Mouse (Mus musculus): ENCODE measurements at regions not wholly inside any gene's neighbourhood (a gene's known extent, or its start where the extent isn't known, plus 50 kb on each side); places are given as distances from the start of the nearest gene placed in this dataset.

DNA sequence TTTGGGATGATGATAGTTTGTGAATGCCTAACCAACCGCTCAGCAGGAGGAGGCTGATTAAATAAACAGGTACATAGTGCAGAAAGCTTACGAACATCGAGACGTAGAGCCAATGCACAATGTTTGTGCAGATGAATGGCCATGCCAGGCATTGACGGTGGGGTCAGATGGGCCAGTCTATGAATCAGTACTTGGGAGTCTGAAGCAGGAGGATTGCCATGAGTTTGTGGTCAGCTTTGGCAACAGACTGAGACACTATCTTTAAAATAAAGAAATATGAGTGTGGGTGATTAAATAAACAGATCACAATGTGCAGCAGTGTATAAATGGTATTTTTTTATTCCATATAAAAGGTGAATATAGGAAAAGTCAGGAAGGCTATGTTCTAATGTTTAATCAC lies 90.4 kb upstream of the Zfp366 start:
- Histone ChIP-seq H3K4me2 (replicated peaks) (no peak overlapping the region), H3K4me3 (replicated peaks) (no peak overlapping the region), H3K9ac (no peak overlapping the region), H3K27me3 (replicated peaks) (no peaks in the 10 kb centered on the region), H3K27ac (no peak overlapping the region), H3K9me3 (no peaks in the 10 kb centered on the region), H3K4me1 (replicated peaks) (peaks cover 12% of the 10 kb centered on the region), H3K36me3 (no peaks in the 10 kb centered on the region)
- no peak for ATAC-seq
- 88% methylated on average over 5 of the region's 5 CpGs for WGBS

DNA sequence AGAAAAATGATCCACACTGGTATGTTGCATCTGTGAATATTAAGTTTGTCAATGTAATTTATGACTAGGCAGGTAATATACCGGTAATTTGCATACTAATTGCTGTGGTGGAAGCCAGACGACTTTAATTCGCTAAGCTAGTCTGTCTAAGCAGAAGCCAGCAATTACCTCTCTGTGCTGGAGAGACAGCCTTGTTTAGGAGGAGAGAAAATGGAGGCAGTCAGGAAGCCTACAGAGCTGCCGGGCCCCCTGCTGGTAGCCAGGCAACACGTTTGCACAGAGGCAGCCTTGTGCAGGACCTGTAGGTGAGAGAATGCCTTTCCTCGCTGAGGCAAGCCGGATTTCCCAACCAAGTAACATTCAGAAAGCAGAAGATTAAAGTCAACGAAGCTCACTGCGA lies 91.4 kb upstream of the Zfp366 start:
- Histone ChIP-seq H3K4me1 (replicated peaks) (peaks cover 12% of the 10 kb centered on the region), H3K4me2 (replicated peaks) (no peak overlapping the region), H3K9me3 (no peaks in the 10 kb centered on the region), H3K4me3 (replicated peaks) (no peak overlapping the region), H3K27ac (no peak overlapping the region), H3K36me3 (no peaks in the 10 kb centered on the region), H3K9ac (no peak overlapping the region), H3K27me3 (replicated peaks) (no peaks in the 10 kb centered on the region)
- WGBS = 9% methylated on average over 9 of the region's 9 CpGs
- peak; percentile 88 for ATAC-seq

GRCm38 (mm10) chr13:99092279-99092930 lies 92.2 kb upstream of the Zfp366 start:
- Histone ChIP-seq H3K4me3 (replicated peaks) (no peak overlapping the region), H3K27ac (0 out of 2 replicates have a peak overlapping the region, but pooled peaks have one; percentile 40), H3K9ac (no peak overlapping the region), H3K27me3 (replicated peaks) (no peaks in the 10 kb centered on the region), H3K9me3 (no peaks in the 10 kb centered on the region), H3K4me2 (replicated peaks) (peak overlapping the region; percentile 22), H3K36me3 (no peaks in the 10 kb centered on the region), H3K4me1 (replicated peaks) (peaks cover 12% of the 10 kb centered on the region)
- ATAC-seq = peak; percentile 81
- WGBS = 28% methylated on average over 14 of the region's 14 CpGs

DNA sequence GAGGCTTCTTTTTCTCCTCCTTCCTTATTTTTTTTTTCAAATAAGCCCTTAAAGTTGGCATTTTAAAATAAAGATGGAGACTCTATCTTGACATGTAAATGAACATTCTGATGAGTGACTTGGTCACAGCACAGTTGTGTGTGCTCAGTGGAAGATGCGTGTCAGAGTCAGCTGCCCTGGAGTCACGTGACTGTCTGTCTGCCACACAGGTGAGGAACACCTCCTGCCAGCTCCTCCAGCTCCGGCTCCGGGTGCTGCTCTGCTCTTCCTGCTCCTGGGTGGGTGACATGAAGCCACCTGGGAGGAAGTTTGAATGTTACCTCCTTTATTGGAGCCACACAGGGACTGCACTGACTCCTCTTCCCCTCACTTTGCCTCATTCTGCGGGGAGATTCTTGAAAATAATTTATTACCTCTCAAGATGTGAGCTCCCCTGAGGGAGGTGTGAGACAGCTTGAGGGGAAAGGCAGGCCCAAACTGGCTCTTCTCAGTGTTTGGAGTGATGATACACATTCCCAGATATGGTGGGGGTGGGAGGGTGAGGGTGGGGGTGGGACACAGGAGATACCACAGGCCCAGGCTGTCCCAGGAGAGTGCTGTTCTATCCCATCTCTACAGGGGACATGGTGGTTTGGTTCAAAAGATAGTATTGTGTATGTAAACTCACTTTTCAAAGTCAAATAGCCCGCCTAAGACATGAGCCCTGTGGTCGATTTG lies 92.9 kb upstream of the Zfp366 start:
- Histone ChIP-seq H3K36me3 (no peaks in the 10 kb centered on the region), H3K9me3 (no peaks in the 10 kb centered on the region), H3K27ac (0 out of 2 replicates have a peak overlapping the region, but pooled peaks have one; percentile 40), H3K4me3 (replicated peaks) (no peak overlapping the region), H3K9ac (no peak overlapping the region), H3K4me1 (replicated peaks) (peaks cover 12% of the 10 kb centered on the region), H3K4me2 (replicated peaks) (peak overlapping the region; percentile 22), H3K27me3 (replicated peaks) (no peaks in the 10 kb centered on the region)
- WGBS = 41% methylated on average over 7 of the region's 7 CpGs
- peak; percentile 21 for ATAC-seq

DNA sequence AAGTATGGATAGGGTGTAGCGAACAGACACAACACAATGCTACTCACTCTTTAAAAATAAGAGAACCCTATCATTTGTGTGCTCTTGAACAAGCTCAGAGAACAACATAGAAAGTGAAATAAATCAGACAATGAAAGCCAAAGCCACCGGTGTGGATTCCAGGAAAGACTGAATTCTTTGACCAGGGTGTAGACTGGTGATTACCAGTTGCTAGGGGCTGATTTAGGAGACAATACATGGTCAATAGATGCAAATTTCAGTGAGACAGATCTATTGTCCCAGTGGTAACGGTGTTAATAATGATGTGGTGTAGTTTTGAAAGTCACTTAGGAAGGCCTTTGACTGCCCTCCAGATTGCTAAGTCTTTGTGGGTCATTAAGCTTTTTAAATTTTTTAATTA lies 94.3 kb upstream of the Zfp366 start:
- WGBS = 88% methylated on average over 3 of the region's 3 CpGs
- Histone ChIP-seq H3K9me3 (no peaks in the 10 kb centered on the region), H3K9ac (no peak overlapping the region), H3K4me1 (replicated peaks) (peaks cover 12% of the 10 kb centered on the region), H3K27ac (no peak overlapping the region), H3K36me3 (no peaks in the 10 kb centered on the region), H3K4me2 (replicated peaks) (no peak overlapping the region), H3K27me3 (replicated peaks) (no peaks in the 10 kb centered on the region), H3K4me3 (replicated peaks) (no peak overlapping the region)
- no peak for ATAC-seq

- Histone ChIP-seq H3K4me1 (replicated peaks) (peaks cover 12% of the 10 kb centered on the region), H3K27me3 (replicated peaks) (no peaks in the 10 kb centered on the region), H3K9ac (no peak overlapping the region), H3K9me3 (no peaks in the 10 kb centered on the region), H3K4me2 (replicated peaks) (no peak overlapping the region), H3K4me3 (replicated peaks) (no peak overlapping the region), H3K36me3 (no peaks in the 10 kb centered on the region), H3K27ac (no peak overlapping the region)
- WGBS = 89% methylated on average over 4 of the region's 4 CpGs
- ATAC-seq = no peak
These were observed 96.3 kb upstream of the Zfp366 start for GRCm38 (mm10) chr13:99088285-99088684.

GRCm38 (mm10) chr13:99079331-99079761 lies 95.0 kb upstream of the 1700024P04Rik start:
- Histone ChIP-seq H3K4me1 (replicated peaks) (no peaks in the 10 kb centered on the region), H3K36me3 (no peaks in the 10 kb centered on the region), H3K9me3 (no peaks in the 10 kb centered on the region), H3K9ac (no peak overlapping the region), H3K27me3 (replicated peaks) (no peaks in the 10 kb centered on the region), H3K4me2 (replicated peaks) (no peak overlapping the region), H3K27ac (no peak overlapping the region), H3K4me3 (replicated peaks) (no peak overlapping the region)
- 93% methylated on average over 8 of the region's 8 CpGs for WGBS
- ATAC-seq = no peak

GRCm38 (mm10) chr13:99078643-99079042 lies 94.3 kb upstream of the 1700024P04Rik start:
- 71% methylated on average over 10 of the region's 10 CpGs for WGBS

DNA sequence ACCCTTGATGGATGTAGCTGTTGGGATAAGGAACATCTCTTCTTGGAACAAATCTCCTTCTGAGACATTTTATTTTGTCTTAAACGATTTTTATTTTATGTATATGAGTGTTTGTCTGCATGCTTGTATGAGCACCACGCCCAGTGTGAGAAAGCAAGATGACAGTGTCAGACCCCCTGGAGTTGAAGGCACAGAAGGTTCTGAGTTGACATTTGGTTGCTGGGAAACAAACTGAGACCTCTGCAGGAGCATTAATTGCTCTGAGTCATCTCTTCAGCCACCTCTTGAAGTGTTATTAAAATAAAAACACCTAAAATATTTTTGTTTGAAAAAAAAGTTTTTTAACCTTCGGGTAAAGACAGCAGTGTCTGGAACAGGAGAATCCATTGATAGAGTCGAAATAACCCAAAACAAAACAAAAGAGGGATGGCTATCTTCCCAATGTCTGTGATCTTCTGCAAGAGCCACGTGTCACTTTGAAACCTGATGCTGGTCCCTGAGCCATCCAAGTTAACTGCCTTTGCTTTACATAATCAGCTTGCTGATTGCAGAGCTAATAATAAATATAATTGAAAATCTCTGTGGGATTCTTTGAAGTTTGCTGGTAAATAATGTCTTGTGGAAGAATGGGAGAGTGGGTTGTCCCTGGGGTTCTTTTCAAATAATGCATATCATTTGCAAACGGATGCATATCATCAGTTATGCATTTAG lies 92.8 kb upstream of the 1700024P04Rik start:
- H3K36me3 ChIP-seq = no peaks in the 10 kb centered on the region
- H3K4me3 ChIP-seq (replicated peaks) = no peak overlapping the region
- no peak overlapping the region for H3K4me2 ChIP-seq (replicated peaks)
- no peak overlapping the region for H3K9ac ChIP-seq
- ATAC-seq = no peak
- 0 out of 2 replicates have a peak, but pooled peaks cover 2% of the 10 kb centered on the region for H3K4me1 ChIP-seq (replicated peaks)
- H3K27ac ChIP-seq = no peak overlapping the region
- H3K9me3 ChIP-seq = no peaks in the 10 kb centered on the region
- no peaks in the 10 kb centered on the region for H3K27me3 ChIP-seq (replicated peaks)
- 48% methylated on average over 6 of the region's 6 CpGs for WGBS

More at GRCm38 (mm10) chr13:99078643-99079042, 94.3 kb upstream of the 1700024P04Rik start:
- no peaks in the 10 kb centered on the region for H3K4me1 ChIP-seq (replicated peaks)
- ATAC-seq = no peak
- no peak overlapping the region for H3K4me2 ChIP-seq (replicated peaks)
- H3K9me3 ChIP-seq = no peaks in the 10 kb centered on the region
- H3K36me3 ChIP-seq = no peaks in the 10 kb centered on the region
- H3K27me3 ChIP-seq (replicated peaks) = no peaks in the 10 kb centered on the region
- no peak overlapping the region for H3K9ac ChIP-seq
- no peak overlapping the region for H3K27ac ChIP-seq
- no peak overlapping the region for H3K4me3 ChIP-seq (replicated peaks)

DNA sequence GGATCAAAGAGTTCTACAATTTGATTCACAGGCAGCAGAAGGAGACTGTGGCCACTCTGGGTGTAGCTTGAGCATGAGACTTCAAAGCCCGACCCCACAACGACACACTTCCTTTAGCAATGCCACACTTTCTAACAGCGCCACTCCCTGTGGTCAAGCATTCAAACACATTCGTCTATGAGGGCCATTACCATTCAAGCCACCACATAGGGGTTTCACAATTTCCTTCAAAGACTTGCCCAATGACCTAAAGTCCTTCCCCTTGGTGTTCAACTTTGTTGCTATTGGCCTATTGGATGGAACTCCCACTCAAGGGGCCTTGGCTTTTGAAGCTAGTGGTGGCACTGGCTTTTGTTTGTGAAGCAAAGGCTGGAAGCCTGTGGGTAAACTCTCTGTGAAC lies 91.1 kb upstream of the 1700024P04Rik start:
- no peak overlapping the region for H3K4me2 ChIP-seq (replicated peaks)
- H3K27ac ChIP-seq = no peak overlapping the region
- ATAC-seq = no peak
- H3K36me3 ChIP-seq = no peaks in the 10 kb centered on the region
- H3K27me3 ChIP-seq (replicated peaks) = no peaks in the 10 kb centered on the region
- no peak overlapping the region for H3K4me3 ChIP-seq (replicated peaks)
- no peak overlapping the region for H3K9ac ChIP-seq
- H3K9me3 ChIP-seq = no peaks in the 10 kb centered on the region
- peaks cover 10% of the 10 kb centered on the region for H3K4me1 ChIP-seq (replicated peaks)
- WGBS = 87% methylated on average over 4 of the region's 4 CpGs

DNA sequence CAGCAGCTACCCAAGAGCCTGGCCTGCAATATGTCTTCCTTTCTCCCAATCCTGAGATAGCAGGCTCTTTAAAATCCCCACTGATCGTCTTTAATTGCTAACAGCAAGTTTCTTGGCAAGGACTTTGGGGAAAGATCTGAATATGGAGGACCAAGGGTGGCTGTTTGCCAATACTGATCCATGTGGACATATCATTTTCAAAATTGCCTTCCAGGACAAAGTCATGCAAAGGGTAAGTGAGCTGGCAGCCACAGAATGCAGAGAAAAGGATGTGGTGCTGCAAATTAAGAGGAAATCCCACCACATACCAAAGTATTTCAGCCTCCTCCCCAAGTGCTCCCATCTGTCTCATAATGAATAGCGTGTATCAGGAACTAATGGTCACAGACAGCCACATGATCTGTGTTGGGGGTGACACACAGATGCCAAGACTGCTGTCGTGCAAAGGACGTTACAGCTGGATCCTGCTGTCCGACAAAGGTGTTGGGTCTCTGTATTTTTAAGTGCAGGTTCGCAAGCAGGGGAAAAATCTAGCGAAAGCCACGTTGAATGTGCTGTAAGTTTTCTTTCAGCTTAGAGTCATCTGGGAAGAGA lies 87.6 kb upstream of the 1700024P04Rik start:
- ATAC-seq = no peak
- H3K27ac ChIP-seq = no peak overlapping the region
- no peak overlapping the region for H3K9ac ChIP-seq
- no peak overlapping the region for H3K4me2 ChIP-seq (replicated peaks)
- no peaks in the 10 kb centered on the region for H3K36me3 ChIP-seq
- no peaks in the 10 kb centered on the region for H3K27me3 ChIP-seq (replicated peaks)
- H3K9me3 ChIP-seq = no peaks in the 10 kb centered on the region
- WGBS = 59% methylated on average over 8 of the region's 8 CpGs
- H3K4me3 ChIP-seq (replicated peaks) = no peak overlapping the region
- H3K4me1 ChIP-seq (replicated peaks) = peaks cover 10% of the 10 kb centered on the region

DNA sequence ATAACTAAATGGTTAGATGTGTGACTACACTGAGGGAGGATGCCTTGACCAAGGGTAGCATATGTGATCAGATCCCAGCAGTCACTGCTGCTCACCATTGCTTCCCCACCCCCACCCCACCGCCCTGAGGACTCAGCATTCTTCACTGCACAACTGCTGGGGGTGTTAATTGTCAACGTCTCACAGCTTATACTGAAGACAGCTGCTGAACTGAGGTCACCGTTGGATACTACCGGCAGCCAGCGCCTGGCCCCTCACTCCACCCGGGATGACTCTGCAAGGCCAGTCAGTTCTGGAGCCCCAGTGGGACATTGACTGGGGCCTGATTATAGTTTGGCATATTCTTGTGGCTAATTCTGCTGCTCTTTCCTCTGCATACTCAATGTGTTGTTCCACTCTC lies 87.0 kb upstream of the 1700024P04Rik start:
- Histone ChIP-seq H3K4me2 (replicated peaks) (no peak overlapping the region), H3K4me3 (replicated peaks) (no peak overlapping the region), H3K27me3 (replicated peaks) (no peaks in the 10 kb centered on the region), H3K9ac (no peak overlapping the region), H3K4me1 (replicated peaks) (peaks cover 10% of the 10 kb centered on the region), H3K36me3 (no peaks in the 10 kb centered on the region), H3K27ac (no peak overlapping the region), H3K9me3 (no peaks in the 10 kb centered on the region)
- WGBS = 31% methylated on average over 6 of the region's 6 CpGs
- peak; percentile 17; the same call in 1 of the 2 replicates for ATAC-seq

All from intestine, embryonic 15.5 days (tissue).